Mouse (Mus musculus) ES-Bruce4 (cell line): ENCODE measurements around the gene Mup5.

ENCODE experiments used
- CTCF ChIP-seq: IDR thresholded peaks from one replicate; pipeline ENCODE4 v1.8.1; 2011; ENCODE audit warnings: low read depth, low read length
- EP300 ChIP-seq: IDR thresholded peaks from 2 replicates; pipeline ENCODE4 v1.6.1; 2011; ENCODE audit warnings: low read depth, low read length; ENCODE audit not compliant: insufficient read depth
- POLR2A ChIP-seq: IDR thresholded peaks from one replicate; pipeline ENCODE4 v1.8.1; 2011; ENCODE audit warnings: low read length; ENCODE audit not compliant: insufficient read depth

- TF ChIP-seq CTCF (no peak), POLR2A (no peak), EP300 (no peak)
Measured at GRCm38 (mm10) chr4:61823185-61823584, 11.8 kb downstream of the Mup5 start.
